Mouse (Mus musculus) kidney, postnatal 14 days (tissue): ENCODE data around the gene Dusp18.
"Not testable (repeated sequence)": the region's sequence is repeated elsewhere in the genome, so short reads cannot be mapped to it uniquely, and the experiment has no call there.

Experiments
- DNase-seq: peaks from one replicate; pipeline ENCODE4 v3.0.0; 2022; ENCODE audit warnings: mixed read lengths

Gene Dusp18

GRCm38 (mm10) chr11:3895458-3895857 is 418 bp downstream of the Dusp18 start:
- no peak for DNase-seq

- no peak for DNase-seq
Observed at GRCm38 (mm10) chr11:3895933-3896332, 893 bp downstream of the Dusp18 start.

- no peak for DNase-seq
Observed at GRCm38 (mm10) chr11:3900296-3900695, 5.3 kb downstream of the Dusp18 start.

- no peak for DNase-seq
Observed at GRCm38 (mm10) chr11:3902516-3902915, 7.5 kb downstream of the Dusp18 start.

GRCm38 (mm10) chr11:3903046-3903445 is 8.0 kb downstream of the Dusp18 start:
- DNase-seq = peak; percentile 93

- no peak for DNase-seq
Observed at GRCm38 (mm10) chr11:3904673-3905072, 9.6 kb downstream of the Dusp18 start.

- no peak for DNase-seq
Observed at GRCm38 (mm10) chr11:3905446-3905845, 10.4 kb downstream of the Dusp18 start.

GRCm38 (mm10) chr11:3909236-3909635 is 14.2 kb downstream of the Dusp18 start:
- DNase-seq = no peak

- no peak for DNase-seq
Observed at GRCm38 (mm10) chr11:3910513-3911310, 15.7 kb downstream of the Dusp18 start.

- DNase-seq = not testable (repeated sequence)
Observed at GRCm38 (mm10) chr11:3911440-3911839, 16.4 kb downstream of the Dusp18 start.

- no peak for DNase-seq
Observed at GRCm38 (mm10) chr11:3912100-3912874, 17.2 kb downstream of the Dusp18 start.

- DNase-seq = peak; percentile 44
Observed at GRCm38 (mm10) chr11:3912875-3913271, 17.8 kb downstream of the Dusp18 start.

- peak; percentile 95 for DNase-seq
Observed at GRCm38 (mm10) chr11:3913316-3914108, 18.5 kb downstream of the Dusp18 start.

- peak; percentile 84 for DNase-seq
Observed at GRCm38 (mm10) chr11:3914109-3914840, 19.2 kb downstream of the Dusp18 start, which contains the start of gene Slc35e4. Slc35e4 (minus strand) TSS chr11:3914664.

GRCm38 (mm10) chr11:3918738-3919137 is 23.7 kb downstream of the Dusp18 start:
- peak; percentile 44 for DNase-seq

- DNase-seq = no peak
Observed at GRCm38 (mm10) chr11:3920476-3920875, 25.4 kb downstream of the Dusp18 start.

GRCm38 (mm10) chr11:3921281-3921850 is 26.3 kb downstream of the Dusp18 start:
- peak; percentile 56 for DNase-seq

GRCm38 (mm10) chr11:3922115-3922514 is 27.1 kb downstream of the Dusp18 start:
- DNase-seq = no peak

GRCm38 (mm10) chr11:3922731-3923130 is 27.7 kb downstream of the Dusp18 start:
- DNase-seq = no peak

GRCm38 (mm10) chr11:3925916-3926315 is 30.9 kb downstream of the Dusp18 start:
- DNase-seq = no peak

GRCm38 (mm10) chr11:3930019-3930418 is 35.0 kb downstream of the Dusp18 start:
- no peak for DNase-seq

- DNase-seq = no peak
Observed at GRCm38 (mm10) chr11:3930931-3931330, 35.9 kb downstream of the Dusp18 start.
